Mouse (Mus musculus) layer of hippocampus, adult 11-12 months (tissue): ENCODE measurements around the gene Cpe.
A peak's percentile ranks its signal among the peaks of the same experiment; 100 is the strongest.

Experiments used
- DNase-seq: peaks from one replicate; pipeline ENCODE4 v3.0.0; 2022; ENCODE audit warnings: low spot score

Cpe gene

DNA sequence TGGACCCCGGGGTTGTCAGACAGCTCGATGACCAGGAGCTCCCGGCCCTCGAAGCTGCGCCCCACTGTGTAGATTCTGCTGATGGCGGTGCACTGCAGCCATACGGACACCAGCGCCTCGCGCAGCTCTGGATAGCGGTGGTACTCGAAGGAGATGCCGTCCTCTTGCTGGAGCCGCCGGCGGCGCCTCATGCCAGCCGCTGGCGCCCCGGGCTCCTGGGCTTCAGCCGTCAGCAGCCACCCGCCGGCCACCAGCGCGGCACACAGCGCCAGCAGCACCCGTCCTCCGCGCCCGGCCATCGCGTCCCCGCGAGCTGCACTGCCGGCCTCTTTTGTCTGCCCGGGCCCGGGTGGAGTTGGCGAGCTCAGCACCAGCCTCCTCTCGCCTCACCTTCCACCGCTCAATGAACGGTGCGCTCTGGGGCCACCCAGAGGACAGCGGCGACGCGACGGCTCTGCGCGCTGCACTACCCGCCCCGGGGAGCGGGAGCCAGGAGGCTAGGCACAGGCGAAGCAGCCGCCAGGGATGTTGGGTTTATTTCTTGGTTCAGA is at the start of gene Cpe:
Gene Cpe (minus strand): TSS at position 404 of the 551 bp plus-strand sequence.
- peak; percentile 85 for DNase-seq

- DNase-seq, result no peak
Observed at GRCm38 (mm10) chr8:64740547-64741211, 47.8 kb upstream of the Cpe start.

GRCm38 (mm10) chr8:64738916-64739315 is 46.1 kb upstream of the Cpe start:
- no peak for DNase-seq

DNA sequence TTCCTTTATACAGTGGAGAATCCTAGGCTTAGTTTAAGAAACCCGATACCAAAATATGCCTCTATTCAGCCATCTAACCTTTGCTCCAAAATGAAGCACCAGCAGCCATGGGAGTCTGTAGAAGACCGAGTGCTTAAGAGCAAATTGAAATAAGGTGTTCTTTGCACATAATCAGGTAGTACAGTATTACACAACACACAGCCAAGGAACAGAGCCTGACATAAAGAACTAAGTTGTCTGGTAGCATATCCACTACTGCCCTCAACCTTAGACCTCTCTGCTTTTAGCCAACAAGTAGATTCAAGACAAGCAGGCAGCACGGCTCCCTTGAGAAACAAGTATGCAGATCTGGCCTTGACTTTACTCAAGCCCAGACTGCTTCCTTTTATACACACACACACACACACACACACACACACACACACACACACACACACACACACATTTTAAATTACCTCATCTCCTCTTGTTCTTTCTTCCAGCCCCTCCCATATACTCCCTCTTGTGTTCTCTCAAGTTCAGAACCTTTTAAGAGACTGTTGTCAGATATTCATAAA is 44.0 kb upstream of the Cpe start:
- no peak for DNase-seq

GRCm38 (mm10) chr8:64735161-64735560 is 42.3 kb upstream of the Cpe start:
- DNase-seq, result no peak

- DNase-seq, result peak; percentile 98
Observed at GRCm38 (mm10) chr8:64733271-64733943, 40.6 kb upstream of the Cpe start, which contains the start of gene Msmo1. Gene Msmo1 (minus strand): TSS chr8:64733792.

DNA sequence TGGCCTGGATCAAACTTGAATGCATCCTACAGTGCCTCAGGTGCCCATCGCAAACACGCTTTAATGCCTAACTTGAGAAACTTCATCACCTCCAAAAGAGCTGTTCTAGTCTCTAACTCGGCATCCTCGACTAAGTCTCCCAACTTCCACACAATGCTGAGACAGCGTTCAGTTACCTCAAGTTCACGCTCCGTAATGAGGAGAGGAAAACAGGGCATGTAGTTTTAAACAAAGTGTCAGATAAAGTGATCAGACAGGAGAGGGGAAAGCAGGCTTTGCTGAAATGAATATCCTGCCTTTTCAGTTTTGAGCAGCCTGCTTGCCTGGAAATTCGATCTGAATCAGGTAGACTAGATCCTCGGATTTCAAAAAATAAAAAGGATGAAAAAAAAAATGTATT is 39.7 kb upstream of the Cpe start:
- no peak for DNase-seq

- DNase-seq, result no peak
Observed at GRCm38 (mm10) chr8:64728156-64728555, 35.3 kb upstream of the Cpe start.

DNA sequence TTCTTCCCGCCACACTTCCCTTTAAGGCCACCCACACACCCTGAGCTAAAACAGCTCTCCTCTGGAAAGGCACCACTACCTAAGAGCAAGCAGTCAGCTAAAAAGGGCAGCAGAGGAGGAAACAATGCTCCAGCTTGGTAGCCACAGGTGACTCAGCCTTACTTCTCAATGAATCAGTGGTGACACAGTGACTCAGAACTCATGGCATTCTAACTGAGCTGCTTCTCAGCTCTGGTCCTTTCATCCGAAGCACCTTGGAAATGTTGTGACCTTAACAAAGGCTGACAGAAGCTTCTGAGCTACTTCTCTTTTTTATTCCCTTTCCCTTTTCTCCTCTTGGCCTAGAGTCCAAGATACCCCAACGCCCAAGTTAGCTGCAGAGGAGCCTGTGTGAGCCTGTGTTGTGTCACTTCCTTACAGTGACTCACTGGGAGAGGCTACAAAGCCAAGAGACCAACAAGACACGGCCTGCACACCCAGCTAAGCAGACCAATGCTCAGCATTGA is 33.4 kb upstream of the Cpe start:
- DNase-seq, result no peak

DNA sequence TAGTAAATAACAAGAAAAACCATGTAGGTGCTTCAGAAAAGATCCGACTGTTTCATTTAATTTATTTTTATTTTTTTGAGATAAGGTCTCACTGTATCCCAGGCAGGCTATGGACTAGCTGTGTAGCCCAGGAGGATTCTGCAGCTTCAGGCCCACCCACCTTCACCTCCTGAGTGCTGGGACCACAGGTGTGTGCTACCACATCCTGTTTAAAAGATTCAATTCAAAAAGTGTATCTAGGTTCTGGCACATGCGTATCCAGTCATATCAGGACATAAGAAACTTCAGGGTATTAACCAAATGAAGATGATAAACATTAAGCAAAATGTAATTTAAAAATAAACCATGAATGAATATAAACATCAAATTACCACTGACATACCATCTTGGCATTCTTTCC is 30.4 kb upstream of the Cpe start:
- DNase-seq, result no peak

DNA sequence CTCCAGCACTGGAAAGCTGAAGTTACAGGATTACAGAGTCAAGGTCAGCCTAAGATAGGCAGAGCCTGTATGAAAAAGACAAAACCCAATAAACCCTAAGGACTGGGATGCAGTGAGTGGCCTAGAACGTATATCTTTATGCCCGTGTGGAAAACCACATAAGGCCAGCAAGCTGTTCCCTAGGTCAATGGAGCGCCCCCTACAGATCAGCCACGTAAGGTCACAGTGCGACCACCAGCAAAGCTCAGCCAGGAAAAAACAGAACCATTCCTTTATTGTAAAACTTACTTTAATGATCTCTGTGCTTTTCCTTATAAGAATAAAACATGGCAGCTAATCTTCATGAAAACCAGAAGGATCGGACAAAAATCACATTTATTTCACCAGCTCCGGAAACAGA is 25.0 kb upstream of the Cpe start:
- DNase-seq, result no peak

GRCm38 (mm10) chr8:64712499-64712898 is 19.6 kb upstream of the Cpe start:
- no peak for DNase-seq

DNA sequence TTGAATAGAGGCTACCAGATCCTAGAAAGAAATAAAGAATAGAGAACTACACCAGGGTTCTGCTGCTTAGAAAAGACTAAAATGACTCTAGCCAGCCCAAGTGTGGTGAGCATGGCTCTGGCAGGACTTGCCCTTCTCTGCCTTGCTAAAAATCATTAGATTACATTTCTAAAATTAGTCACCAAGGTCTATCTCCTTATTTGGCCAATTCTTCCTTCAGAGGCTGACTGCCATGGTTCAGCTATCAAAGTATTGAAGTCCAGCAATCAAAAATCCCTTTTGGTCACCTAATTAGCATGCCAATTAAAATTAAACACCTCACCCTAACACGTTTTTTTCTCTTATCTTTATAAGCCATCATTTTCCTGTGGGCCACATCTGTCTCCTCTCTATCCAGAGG is 18.7 kb upstream of the Cpe start:
- no peak for DNase-seq

DNA sequence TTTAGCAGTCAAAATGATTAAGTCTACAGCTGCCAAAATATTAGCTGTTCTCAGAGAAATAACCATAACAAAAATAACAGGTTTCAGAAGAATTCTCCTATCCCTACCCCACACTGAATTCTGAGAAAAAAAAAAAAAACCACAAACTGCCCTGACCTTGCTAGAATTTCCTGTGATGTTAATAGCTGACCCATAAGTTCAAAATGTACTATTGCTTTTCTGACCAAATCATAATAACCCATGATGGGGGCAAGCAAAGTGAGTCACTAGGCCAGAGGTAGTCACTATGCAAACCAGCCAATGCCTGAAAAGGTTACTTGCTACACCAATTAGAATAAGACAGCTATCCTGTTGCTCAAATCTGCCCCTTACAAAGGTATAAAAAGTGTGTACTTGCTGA is 14.6 kb upstream of the Cpe start:
- no peak for DNase-seq

- no peak for DNase-seq
Observed at GRCm38 (mm10) chr8:64703191-64703590, 10.3 kb upstream of the Cpe start.

- DNase-seq, result peak; percentile 32
Observed at GRCm38 (mm10) chr8:64691591-64692401, 1.1 kb downstream of the Cpe start.

GRCm38 (mm10) chr8:64690845-64691244 is 2.0 kb downstream of the Cpe start:
- DNase-seq, result no peak

DNA sequence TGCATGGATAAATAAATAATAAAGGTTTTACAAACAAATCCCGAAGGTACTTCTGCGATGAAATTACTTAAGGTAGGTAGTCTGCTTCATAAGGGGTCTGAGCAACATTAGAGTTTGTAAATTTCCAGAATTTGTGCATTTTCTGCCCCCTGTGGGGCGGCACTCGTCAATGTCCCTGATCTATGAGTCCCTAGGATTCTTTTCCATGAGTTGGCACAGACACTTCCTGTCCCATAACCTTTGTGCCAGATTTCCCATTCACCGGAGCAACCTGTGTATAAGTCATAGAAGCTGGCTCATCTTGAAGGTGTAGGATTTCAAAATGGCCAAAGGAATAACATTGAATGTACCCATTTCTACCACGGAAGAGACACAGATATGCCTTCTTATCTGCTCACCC is 2.5 kb downstream of the Cpe start:
- DNase-seq, result no peak

GRCm38 (mm10) chr8:64688741-64689140 is 4.1 kb downstream of the Cpe start:
- no peak for DNase-seq

- DNase-seq, result no peak
Observed at GRCm38 (mm10) chr8:64688161-64688560, 4.7 kb downstream of the Cpe start.

GRCm38 (mm10) chr8:64682501-64682900 is 10.4 kb downstream of the Cpe start:
- DNase-seq, result no peak

DNA sequence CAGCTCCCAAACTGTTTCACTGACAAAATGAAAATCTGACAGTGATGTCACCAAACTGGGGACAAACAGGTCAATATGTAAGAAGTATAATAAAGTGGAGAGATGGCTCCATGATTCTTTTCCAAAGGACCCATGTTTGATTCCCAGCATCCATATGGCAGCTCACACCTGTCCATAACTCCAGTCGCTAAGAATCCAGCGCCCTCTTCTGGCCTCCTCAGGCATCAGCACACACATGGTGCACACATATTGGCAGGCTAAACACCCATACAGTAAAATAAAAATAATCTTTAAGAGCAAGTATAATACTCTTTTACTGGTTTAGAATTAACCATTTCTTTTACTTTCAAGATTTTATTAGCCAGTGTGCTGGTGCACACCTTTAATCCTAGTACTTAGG is 16.5 kb downstream of the Cpe start:
- DNase-seq, result no peak
